8 mouse cellular contexts compared by ENCODE assay signal in genomic region chr14:21891581-21892340, GRCm38 (mm10). TPM values are rescaled to one million over a fixed set of nuclear protein-coding genes. Genes with fewer than 3 reads are reported as not detected.
A peak's percentile ranks its signal among the peaks of the same experiment; 100 is the strongest.
DNase-seq lines count a peak whose midpoint lies in the region; ATAC-seq lines count a peak whose summit lies in the region.

No protein-coding gene starts in this region.

- DNase-seq in forebrain, embryonic 14.5 days (ENCODE audit: low spot score), result peak; percentile 22
- DNase-seq in adrenal gland, postnatal 25 days, result peak; percentile 24
- DNase-seq in mesoderm, embryonic 11.5 days (ENCODE audit: low read depth, low spot score), result peak; percentile 91
- no peak for DNase-seq in frontal cortex, postnatal 36 days (ENCODE audit: low spot score in 2 of 2)
- no peak for DNase-seq in cerebellum, postnatal 4 days (ENCODE audit: low spot score in 2 of 2)

- no peak overlapping the region for H3K4me2 ChIP-seq in forebrain, embryonic 14.5 days (ENCODE audit: low read length)
- H3K4me2 ChIP-seq in forebrain, embryonic 12.5 days, result no peak overlapping the region
- peak overlapping the region; percentile 16; the same call in 1 of the 2 replicates for H3K4me2 ChIP-seq in hindbrain, embryonic 13.5 days

- WGBS in forebrain, embryonic 14.5 days, result 39% methylated on average over 15 of the region's 15 CpGs
- WGBS in forebrain, embryonic 12.5 days, result 55% methylated on average over 15 of the region's 15 CpGs
- 12% methylated on average over 15 of the region's 15 CpGs for WGBS in hindbrain, embryonic 13.5 days

- no peaks in the 10 kb centered on the region for H3K9me3 ChIP-seq in forebrain, embryonic 14.5 days (replicated peaks; ENCODE audit: control insufficient read depth, low read length)
- no peaks in the 10 kb centered on the region for H3K9me3 ChIP-seq in forebrain, embryonic 12.5 days
- H3K9me3 ChIP-seq in hindbrain, embryonic 13.5 days, result no peaks in the 10 kb centered on the region

- no peak for ATAC-seq in forebrain, embryonic 14.5 days
- ATAC-seq in forebrain, embryonic 12.5 days (ENCODE audit: low FRiP score), result no peak
- ATAC-seq in hindbrain, embryonic 13.5 days (ENCODE audit: low FRiP score), result peak; percentile 89
- no peak for ATAC-seq in megakaryocyte, adult 5-6 weeks (ENCODE audit: poor library complexity, severe bottlenecking)

- H3K4me1 ChIP-seq in forebrain, embryonic 14.5 days (ENCODE audit: control insufficient read depth, insufficient read depth, low read length), result no peaks in the 10 kb centered on the region
- peaks cover 8% of the 10 kb centered on the region for H3K4me1 ChIP-seq in forebrain, embryonic 12.5 days
- peaks cover 13% of the 10 kb centered on the region for H3K4me1 ChIP-seq in hindbrain, embryonic 13.5 days (replicated peaks)

- H3K27ac ChIP-seq in forebrain, embryonic 14.5 days (ENCODE audit: low read depth, low read length), result no peak overlapping the region
- no peak overlapping the region for H3K27ac ChIP-seq in forebrain, embryonic 12.5 days
- peak overlapping the region; percentile 71 for H3K27ac ChIP-seq in hindbrain, embryonic 13.5 days

- H3K4me3 ChIP-seq in forebrain, embryonic 14.5 days (ENCODE audit: low read depth, low read length), result no peak overlapping the region
- H3K4me3 ChIP-seq in forebrain, embryonic 12.5 days (replicated peaks), result no peak overlapping the region
- H3K4me3 ChIP-seq in hindbrain, embryonic 13.5 days, result no peak overlapping the region

- no peaks in the 10 kb centered on the region for H3K36me3 ChIP-seq in forebrain, embryonic 14.5 days (ENCODE audit: control insufficient read depth, insufficient read depth, low read length)
- no peaks in the 10 kb centered on the region for H3K36me3 ChIP-seq in forebrain, embryonic 12.5 days (replicated peaks)
- no peaks in the 10 kb centered on the region for H3K36me3 ChIP-seq in hindbrain, embryonic 13.5 days

- H3K27me3 ChIP-seq in forebrain, embryonic 14.5 days (replicated peaks; ENCODE audit: control insufficient read depth, insufficient read depth, low read length), result no peaks in the 10 kb centered on the region
- no peaks in the 10 kb centered on the region for H3K27me3 ChIP-seq in forebrain, embryonic 12.5 days
- H3K27me3 ChIP-seq in hindbrain, embryonic 13.5 days, result peaks cover 8% of the 10 kb centered on the region; the same call in 1 of the 2 replicates

- H3K9ac ChIP-seq in forebrain, embryonic 14.5 days (ENCODE audit: low read length), result no peak overlapping the region
- H3K9ac ChIP-seq in forebrain, embryonic 12.5 days, result no peak overlapping the region
- peak overlapping the region; percentile 30; the same call in 1 of the 2 replicates for H3K9ac ChIP-seq in hindbrain, embryonic 13.5 days

RNA-seq across cellular contexts. Expression of gene Comtd1, which starts 43.0 kb away (rescaled TPM):
- polyA plus RNA-seq in forebrain, embryonic 14.5 days (2014; fragmentation: Nextera tagmentation; extraction: Ambion mirVana), result 30.9 and 38.6 TPM in 2 replicates
- 13.0 and 16.1 TPM in 2 replicates for polyA plus RNA-seq in forebrain, embryonic 12.5 days (2016; fragmentation: Nextera tagmentation; extraction: Ambion mirVana)
- 67.2 and 75.0 TPM in 2 replicates for total RNA-seq in adrenal gland, postnatal 25 days (2021)
- 34.2 TPM in 2 replicates for polyA plus RNA-seq in hindbrain, embryonic 13.5 days (2015; fragmentation: Nextera tagmentation; extraction: Ambion mirVana)
- total RNA-seq in megakaryocyte, adult 5-6 weeks (2015), result 8.0 and 14.3 TPM in 2 replicates
- total RNA-seq in megakaryocyte, adult 5-6 weeks (2017), result 0.89 and 5.4 TPM in 2 replicates

Comparison
In these comparisons a context has a peak if more than half of its experiments do, and no peak if none do; other contexts are left out.
1. DNase-seq: peak in forebrain, embryonic 14.5 days (single experiment), adrenal gland, postnatal 25 days (single experiment) and mesoderm, embryonic 11.5 days (single experiment); none in frontal cortex, postnatal 36 days (0 of 2) and cerebellum, postnatal 4 days (0 of 2).